Mouse (Mus musculus) megakaryocyte, embryonic 14.5 days (primary cell): ENCODE results near the gene Arl6.

ENCODE experiments used
- FLI1 ChIP-seq: IDR thresholded peaks from 2 replicates; pipeline ENCODE4 v1.6.1; 2012; ENCODE audit warnings: low read length, inconsistent platforms, mixed read lengths
- GATA1 ChIP-seq: IDR thresholded peaks from 3 replicates; pipeline ENCODE4 v1.6.1; 2012; ENCODE audit warnings: mixed read lengths, low read length, inconsistent platforms, borderline replicate concordance

DNA sequence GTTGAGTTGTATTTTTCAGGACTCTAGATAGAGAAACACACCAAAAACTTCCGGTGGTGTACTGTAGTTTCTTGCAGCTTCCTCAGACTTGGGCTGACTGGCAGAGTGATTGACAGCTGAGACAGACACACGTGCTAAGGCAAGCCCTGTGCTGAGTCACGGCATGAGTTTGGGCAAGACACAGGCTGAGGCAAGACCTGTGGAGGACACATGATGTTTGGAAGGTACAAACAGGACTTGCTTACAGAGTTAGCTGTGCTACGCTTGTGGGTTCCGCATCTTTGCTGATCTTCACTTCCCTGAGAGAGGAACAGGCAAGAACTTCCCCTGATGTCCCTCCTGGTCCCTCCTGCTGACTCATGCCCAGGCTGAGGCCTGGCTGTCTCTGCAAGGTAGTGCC lies 55.7 kb downstream of the Arl6 start:
- no peak for TF ChIP-seq FLI1
- no peak for TF ChIP-seq GATA1
